Mouse (Mus musculus) embryonic fibroblast, embryonic 13.5 days (primary cell): Measurements from ENCODE around the gene Nav2. TPM values are rescaled to one million over a fixed set of nuclear protein-coding genes. Genes with fewer than 3 reads are reported as not detected.

Source experiments
- H3K27ac ChIP-seq: 2 replicates; pipeline ENCODE4 v1.5.1; 2012; ENCODE audit warnings: low read length, control low read depth, inconsistent platforms; ENCODE audit not compliant: insufficient read depth
- H3K4me1 ChIP-seq: 2 replicates; pipeline ENCODE4 v1.6.1; 2011; ENCODE audit warnings: low read length; ENCODE audit not compliant: control insufficient read depth, insufficient read depth
- H3K4me3 ChIP-seq: 2 replicates; pipeline ENCODE4 v1.5.1; 2011; ENCODE audit warnings: mild to moderate bottlenecking, control low read depth, low read length; ENCODE audit not compliant: insufficient read depth
- CTCF ChIP-seq: IDR thresholded peaks from 2 replicates; pipeline ENCODE4 v1.5.1; 2011; ENCODE audit warnings: mild to moderate bottlenecking, control low read depth, low read length, moderate library complexity, borderline replicate concordance; ENCODE audit not compliant: insufficient read depth
- POLR2A ChIP-seq: IDR thresholded peaks from 2 replicates; pipeline ENCODE4 v1.6.1; 2011; ENCODE audit warnings: low read depth, mild to moderate bottlenecking, control low read depth, low read length, moderate library complexity
- polyA plus RNA-seq: library from polyadenylated mRNA; stranded (reverse); fragments of >200 nt; gene quantifications from 2 replicates; pipeline ENCODE4 v1.2.4, GENCODE M21; 2011; ENCODE audit warnings: low read depth; ENCODE audit not compliant: missing spikeins, insufficient read length

Nav2 gene
- polyA plus RNA-seq, 1 experiment: 18.7 TPM

GRCm38 (mm10) chr7:48928364-48928763, 19.8 kb downstream of the Nav2 start:
- peak; percentile 67 for TF ChIP-seq CTCF
- TF ChIP-seq POLR2A: no peak
- no peak overlapping the region for H3K27ac ChIP-seq
- H3K4me1 ChIP-seq: peaks cover 4% of the 10 kb centered on the region; the same call in 1 of the 2 replicates
- no peak overlapping the region for H3K4me3 ChIP-seq

- H3K27ac ChIP-seq: no peak overlapping the region
- H3K4me1 ChIP-seq: no peaks in the 10 kb centered on the region
- H3K4me3 ChIP-seq: no peak overlapping the region
- TF ChIP-seq POLR2A (no peak), CTCF (no peak)
These were observed 21.9 kb downstream of the Nav2 start for GRCm38 (mm10) chr7:48930399-48930798.

GRCm38 (mm10) chr7:48932138-48932537, 23.6 kb downstream of the Nav2 start:
- TF ChIP-seq POLR2A: no peak
- TF ChIP-seq CTCF: no peak
- Histone ChIP-seq H3K4me3 (no peak overlapping the region), H3K27ac (no peak overlapping the region), H3K4me1 (no peaks in the 10 kb centered on the region)

- Histone ChIP-seq H3K27ac (no peak overlapping the region), H3K4me3 (no peak overlapping the region), H3K4me1 (no peaks in the 10 kb centered on the region)
- no peak for TF ChIP-seq POLR2A
- no peak for TF ChIP-seq CTCF
These were observed 26.3 kb downstream of the Nav2 start for GRCm38 (mm10) chr7:48934816-48935215.

- no peak for TF ChIP-seq POLR2A
- TF ChIP-seq CTCF: no peak
- Histone ChIP-seq H3K4me1 (no peaks in the 10 kb centered on the region), H3K4me3 (no peak overlapping the region), H3K27ac (no peak overlapping the region)
These were observed 29.0 kb downstream of the Nav2 start for GRCm38 (mm10) chr7:48937562-48937961.

- Histone ChIP-seq H3K27ac (no peak overlapping the region), H3K4me3 (no peak overlapping the region), H3K4me1 (no peaks in the 10 kb centered on the region)
- TF ChIP-seq POLR2A (no peak), CTCF (no peak)
These were observed 29.7 kb downstream of the Nav2 start for GRCm38 (mm10) chr7:48938190-48938589.

GRCm38 (mm10) chr7:48948381-48949108, 40.0 kb downstream of the Nav2 start:
- H3K4me1 ChIP-seq: no peaks in the 10 kb centered on the region
- no peak overlapping the region for H3K27ac ChIP-seq
- no peak overlapping the region for H3K4me3 ChIP-seq
- no peak for TF ChIP-seq CTCF
- no peak for TF ChIP-seq POLR2A

GRCm38 (mm10) chr7:48954501-48954900, 46.0 kb downstream of the Nav2 start:
- Histone ChIP-seq H3K4me1 (no peaks in the 10 kb centered on the region), H3K27ac (no peak overlapping the region), H3K4me3 (no peak overlapping the region)
- TF ChIP-seq CTCF (no peak), POLR2A (no peak)

GRCm38 (mm10) chr7:48958528-48959315, 50.2 kb downstream of the Nav2 start:
- Histone ChIP-seq H3K4me1 (no peaks in the 10 kb centered on the region), H3K27ac (no peak overlapping the region), H3K4me3 (no peak overlapping the region)
- TF ChIP-seq POLR2A: no peak
- TF ChIP-seq CTCF: no peak

- H3K4me3 ChIP-seq: no peak overlapping the region
- no peak overlapping the region for H3K27ac ChIP-seq
- no peak for TF ChIP-seq CTCF
- TF ChIP-seq POLR2A: no peak
These were observed 50.8 kb downstream of the Nav2 start for GRCm38 (mm10) chr7:48959316-48959661.

More at GRCm38 (mm10) chr7:48959316-48959661, 50.8 kb downstream of the Nav2 start:
- H3K4me1 ChIP-seq: no peaks in the 10 kb centered on the region
